Mouse (Mus musculus) stomach, adult 2 months (tissue): ENCODE results near the gene Sord. TPM values are rescaled to one million over a fixed set of nuclear protein-coding genes. Genes with fewer than 3 reads are reported as not detected.

ENCODE experiments used
- polyA plus RNA-seq: library from polyadenylated mRNA; depleted of rRNA; stranded (reverse); fragments of >200 nt; gene quantifications from 2 replicates; pipeline ENCODE4 v1.2.3, GENCODE M21; 2012; rRNA removed

Gene Sord
- 3.1 and 3.2 TPM in 2 replicates for polyA plus RNA-seq

DNA sequence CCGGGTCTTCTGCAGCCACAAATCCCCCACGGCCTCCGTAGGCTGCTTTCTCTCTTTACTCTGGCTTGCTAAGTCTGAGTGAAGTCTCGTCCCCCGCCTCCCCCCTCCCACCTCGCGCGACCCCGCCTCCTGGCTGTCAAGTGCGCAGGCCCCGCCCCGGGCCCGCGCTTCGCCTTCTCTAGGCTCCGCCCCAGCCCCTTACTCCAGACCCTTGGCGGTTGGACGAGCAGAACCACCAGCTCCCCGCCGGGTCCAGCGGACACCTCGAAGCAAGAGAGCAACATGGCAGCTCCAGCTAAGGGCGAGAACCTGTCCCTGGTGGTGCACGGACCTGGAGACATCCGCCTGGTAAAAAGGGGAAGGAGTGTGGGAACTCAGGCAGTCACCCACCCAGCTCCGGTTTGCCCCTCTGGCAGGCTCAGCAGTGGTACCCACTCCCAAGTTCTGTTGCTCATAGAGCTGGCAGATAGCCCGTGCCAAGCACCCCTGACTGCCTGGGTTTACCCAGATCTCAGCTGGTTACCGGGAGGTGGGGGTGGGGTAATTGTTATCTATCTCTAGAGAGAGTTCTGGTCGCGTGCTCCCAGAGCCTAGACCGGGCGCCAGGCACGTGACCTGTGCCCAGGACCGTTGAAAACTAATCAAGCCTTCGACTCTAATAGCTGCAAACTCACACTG is at the start of gene Sord:
Sord (plus strand) TSS at position 139 of the 678 bp plus-strand sequence.

DNA sequence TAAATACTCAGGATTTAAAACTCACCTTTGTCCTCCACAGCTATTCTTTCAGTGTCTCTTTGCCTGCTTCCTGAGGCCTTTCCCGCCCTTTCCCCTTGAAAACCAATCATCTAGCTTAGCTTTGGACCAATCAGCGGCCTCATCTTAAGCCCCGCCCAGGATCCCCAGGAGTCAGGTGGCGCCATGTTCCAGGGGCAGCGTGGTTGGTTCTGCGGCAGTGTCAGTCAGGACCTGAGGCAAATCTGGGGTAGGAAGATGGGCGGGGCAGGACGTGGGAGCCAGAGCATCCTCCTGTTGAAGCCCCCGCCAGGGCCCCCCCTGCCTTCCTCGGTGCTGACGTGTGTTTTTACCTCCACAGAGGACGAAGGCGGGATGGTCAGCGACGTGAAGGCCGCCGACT is 48.4 kb upstream of the Sord start, which contains the start of the genes Patl2 and Terb2:
Patl2 (minus strand) TSS at position 84 of the 400 bp plus-strand sequence.
Terb2 (plus strand) TSS at position 167 of the 400 bp plus-strand sequence.

DNA sequence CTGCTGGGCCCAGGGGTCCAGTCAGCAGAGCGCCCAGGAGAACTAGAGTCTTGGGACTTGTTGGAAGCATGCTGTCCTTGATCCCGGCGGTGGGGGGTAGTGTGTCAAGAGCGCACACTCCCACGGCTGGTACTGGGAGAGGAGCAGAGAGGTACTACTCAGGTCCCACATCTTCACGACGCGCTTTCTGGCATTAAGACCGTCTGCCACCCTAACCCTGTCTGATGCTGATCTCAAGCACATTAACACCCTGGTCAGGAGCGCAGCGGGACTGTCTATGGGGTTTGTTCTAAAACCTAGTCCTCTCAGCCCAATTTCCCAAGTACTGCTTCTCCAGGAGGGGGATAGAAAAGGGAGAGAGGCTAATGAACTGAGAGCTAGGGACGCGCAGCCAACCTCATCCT is 63.5 kb downstream of the Sord start, which contains the start of gene Duox2:
Duox2 (minus strand) TSS at position 354 of the 404 bp plus-strand sequence.

DNA sequence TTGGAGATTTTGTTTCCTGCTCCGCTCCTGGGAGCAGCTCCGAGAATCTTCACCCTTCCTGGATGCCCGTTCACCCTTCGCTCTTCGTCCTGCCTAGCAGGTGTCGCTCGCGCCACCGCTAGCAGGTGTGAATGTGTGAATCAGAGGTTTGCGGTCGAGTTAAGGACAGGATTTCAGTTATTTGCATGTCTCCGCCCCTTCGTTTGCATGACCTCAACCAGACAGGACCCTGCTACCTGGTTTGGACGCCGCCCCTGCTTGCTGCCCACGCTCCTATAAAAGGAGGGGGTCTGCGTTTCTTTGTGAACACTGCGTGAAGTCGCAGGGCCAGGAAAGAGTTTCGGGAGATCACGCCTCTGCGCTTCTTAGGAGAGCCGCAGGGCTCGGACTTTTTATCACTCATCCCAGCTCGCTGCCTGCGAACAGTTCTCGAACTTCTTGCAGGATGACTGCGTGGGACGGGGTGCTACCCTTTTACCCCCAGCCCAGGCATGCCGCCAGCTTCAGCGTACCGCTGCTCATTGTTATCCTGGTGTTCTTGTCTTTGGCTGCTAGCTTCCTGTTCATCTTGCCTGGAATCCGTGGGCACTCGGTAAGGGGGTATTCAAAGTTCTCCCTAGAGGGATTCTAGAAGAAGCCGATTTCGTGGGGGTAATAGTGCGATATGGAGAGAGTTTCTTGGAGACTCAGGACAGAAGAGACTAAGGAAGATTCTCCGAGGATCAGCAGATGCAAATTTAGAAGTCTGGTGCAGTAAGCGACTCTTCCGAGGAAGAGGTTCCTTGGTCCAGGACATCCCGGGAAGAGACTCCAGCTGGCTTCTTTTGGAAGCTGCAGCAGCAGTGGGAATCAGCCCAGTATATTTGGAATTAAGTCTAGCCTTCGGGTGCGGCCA is 64.3 kb downstream of the Sord start, which contains the start of gene Duoxa2:
Duoxa2 (plus strand) TSS at position 305 of the 895 bp plus-strand sequence.

DNA sequence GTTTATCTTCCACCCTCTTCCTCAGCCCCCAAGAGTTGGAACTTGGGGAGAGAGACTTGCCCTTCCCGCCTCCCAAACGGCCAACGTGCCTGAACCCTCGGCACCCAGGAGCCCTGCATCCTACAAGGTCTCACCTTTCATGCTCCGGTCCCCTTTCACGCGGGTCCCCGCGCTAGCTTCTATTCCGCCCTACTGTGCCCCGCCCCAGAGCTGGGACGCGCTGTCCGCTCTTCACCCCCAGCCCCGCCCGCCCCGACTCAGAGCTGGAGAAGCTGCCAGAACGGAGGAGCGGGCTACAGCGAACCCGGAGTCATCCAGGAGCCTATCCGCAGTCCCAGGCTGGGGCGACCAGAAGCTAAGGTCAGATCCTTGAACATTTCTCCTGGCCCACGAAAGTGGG is 79.0 kb downstream of the Sord start, which contains the start of gene Duoxa1:
Duoxa1 (minus strand) TSS at position 195 of the 400 bp plus-strand sequence.

Other genes starting within 250 kb of the Sord start
- 1.6 and 2.3 TPM in 2 replicates for gene Eif3j1, start 206.2 kb upstream of the Sord start, polyA plus RNA-seq
- gene Spg11, start 116.4 kb upstream of the Sord start, polyA plus RNA-seq, result 2.6 and 3.2 TPM in 2 replicates
- 116 and 155 TPM in 2 replicates for gene B2m, start 87.1 kb upstream of the Sord start, polyA plus RNA-seq
- not detected in 2 replicates for gene Trim69, start 74.0 kb upstream of the Sord start, polyA plus RNA-seq
- gene Patl2, start 48.6 kb upstream of the Sord start, polyA plus RNA-seq, result not detected in 2 replicates
- not detected in 2 replicates for gene Terb2, start 48.5 kb upstream of the Sord start, polyA plus RNA-seq
- gene Duox2, start 63.7 kb downstream of the Sord start, polyA plus RNA-seq, result 34.1 and 51.8 TPM in 2 replicates
- 85.7 and 252 TPM in 2 replicates for gene Duoxa2, start 64.2 kb downstream of the Sord start, polyA plus RNA-seq
- gene Duoxa1, start 79.0 kb downstream of the Sord start, polyA plus RNA-seq, result 7.4 and 9.4 TPM in 2 replicates
- 2.9 and 5.0 TPM in 2 replicates for gene Duox1, start 80.9 kb downstream of the Sord start, polyA plus RNA-seq
- 4.4 and 6.3 TPM in 2 replicates for gene Shf, start 134.4 kb downstream of the Sord start, polyA plus RNA-seq
- 0.32 and 0.33 TPM in 2 replicates for gene Slc28a2, start 191.7 kb downstream of the Sord start, polyA plus RNA-seq